Mouse (Mus musculus) midbrain, embryonic 11.5 days (tissue): ENCODE data around the gene Sh3bgrl2. TPM values are rescaled to one million over a fixed set of nuclear protein-coding genes. Genes with fewer than 3 reads are reported as not detected.
"Not testable (repeated sequence)": the region's sequence is repeated elsewhere in the genome, so short reads cannot be mapped to it uniquely, and the experiment has no call there.

Experiments used
- ATAC-seq: fragments of 200-750 bp; cut with Nextera tagmentation; 2 replicates; pipeline ENCODE4 v1.8.0; 2017; ENCODE audit warnings: moderate TSS enrichment, moderate library complexity; ENCODE audit not compliant: low FRiP score
- DNase-seq: peaks from one replicate; pipeline ENCODE4 v3.0.0; 2015; ENCODE audit warnings: low spot score; ENCODE audit errors: missing footprints
- H3K27ac ChIP-seq: fragments of 300-500 bp; sonication (generic); 2 replicates; pipeline ENCODE4 v1.5.1; 2014; ENCODE audit warnings: low read depth, low read length
- H3K27me3 ChIP-seq: fragments of 300-500 bp; sonication (generic); 2 replicates; pipeline ENCODE4 v1.6.1; 2014; ENCODE audit warnings: mild to moderate bottlenecking, low read length, moderate library complexity, mixed read lengths; ENCODE audit not compliant: control insufficient read depth, insufficient read depth
- H3K36me3 ChIP-seq: fragments of 300-500 bp; sonication (generic); 2 replicates; pipeline ENCODE4 v1.6.1; 2014; ENCODE audit warnings: mild to moderate bottlenecking, low read length, moderate library complexity, mixed read lengths; ENCODE audit not compliant: control insufficient read depth, insufficient read depth
- H3K4me1 ChIP-seq: fragments of 300-500 bp; sonication (generic); 2 replicates; pipeline ENCODE4 v1.6.1; 2014; ENCODE audit warnings: low read length; ENCODE audit not compliant: control insufficient read depth, insufficient read depth
- H3K4me2 ChIP-seq: fragments of 300-500 bp; sonication (generic); 2 replicates; pipeline ENCODE4 v1.6.1; 2014; ENCODE audit warnings: mild to moderate bottlenecking, moderate library complexity
- H3K4me3 ChIP-seq: fragments of 300-500 bp; sonication (generic); 2 replicates; pipeline ENCODE4 v1.5.1; 2014; ENCODE audit warnings: low read depth, low read length
- H3K9ac ChIP-seq: fragments of 300-500 bp; sonication (generic); 2 replicates; pipeline ENCODE4 v1.6.1; 2014; ENCODE audit warnings: low read length
- H3K9me3 ChIP-seq: fragments of 300-500 bp; sonication (generic); 2 replicates; pipeline ENCODE4 v1.6.1; 2016; ENCODE audit warnings: low read length; ENCODE audit not compliant: control insufficient read depth
- WGBS: fragments of 180-500 bp; shearing (Covaris S2); extraction: QIAGEN DNeasy Blood & Tissue Kit; methylation state at CpG from one replicate; pipeline ENCODE4 v1.1.7; 2014; 5-methylcytosine and 5-hydroxymethylcytosine counted together
- polyA plus RNA-seq: library from polyadenylated mRNA; unstranded; fragments of >200 nt; fragmentation: Nextera tagmentation; extraction: Ambion mirVana; gene quantifications from 2 replicates; pipeline ENCODE4 v1.2.1, GENCODE M21; 2014

The Sh3bgrl2 gene
- polyA plus RNA-seq, result 10.1 and 12.2 TPM in 2 replicates

DNA sequence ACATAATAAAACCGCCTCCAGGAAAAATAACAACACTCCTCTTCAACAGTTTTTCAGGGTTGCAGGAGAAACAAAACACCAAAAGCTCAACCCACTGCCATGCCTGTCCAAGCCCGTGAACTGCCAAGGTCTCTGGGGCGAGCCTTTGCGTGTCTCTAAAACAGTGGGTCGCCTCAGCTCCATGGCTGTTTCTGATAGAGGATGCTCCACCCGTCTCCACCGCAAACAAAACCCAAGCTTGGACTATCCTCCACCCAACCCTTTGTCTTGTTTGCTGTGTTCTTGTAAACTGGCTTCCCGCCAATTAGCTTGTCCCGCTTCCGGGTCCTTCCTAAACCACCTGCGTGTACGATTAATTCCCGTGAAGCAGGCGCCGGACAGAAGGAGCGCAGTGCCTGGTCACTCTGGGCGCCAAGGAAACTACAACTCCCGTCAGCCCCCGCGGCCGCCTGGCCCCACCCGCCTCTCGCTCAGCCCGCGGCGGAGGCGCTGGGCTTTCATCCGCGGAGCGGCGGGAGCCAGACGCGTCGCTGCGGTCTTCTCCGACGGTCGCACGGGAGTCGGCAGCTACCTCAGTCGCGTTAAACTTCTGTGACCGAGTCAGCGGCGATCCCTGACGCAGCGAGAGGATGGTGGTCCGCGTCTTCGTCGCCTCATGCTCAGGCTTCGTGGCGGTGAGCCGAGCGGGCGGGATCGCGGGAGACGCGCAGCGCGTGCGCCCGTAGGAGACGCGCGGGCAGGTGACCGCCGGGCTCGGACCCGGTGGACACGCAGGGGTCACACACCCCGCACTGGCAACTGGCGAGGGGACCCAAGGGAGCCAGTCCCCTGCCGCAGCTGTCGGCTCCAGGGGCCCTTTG is at the start of gene Sh3bgrl2:
Gene Sh3bgrl2, plus strand, starts transcription at position 498 of the 860 bp plus-strand sequence.
- ATAC-seq (peak; percentile 98), DNase-seq (peak; percentile 99)
- Histone ChIP-seq H3K4me2 (peak within 1 kb of the TSS; percentile 59), H3K9me3 (no peaks in the 10 kb centered on the region), H3K36me3 (no peaks in the 10 kb centered on the region), H3K27ac (no peak within 1 kb of the TSS), H3K4me3 (peak within 1 kb of the TSS; percentile 56), H3K9ac (peak within 1 kb of the TSS; percentile 59; the same call in 1 of the 2 replicates), H3K4me1 (no peaks in the 10 kb centered on the region), H3K27me3 (peaks cover 5% of the 10 kb centered on the region; the same call in 1 of the 2 replicates)
- 2% methylated on average over 76 of the region's 76 CpGs for WGBS

DNA sequence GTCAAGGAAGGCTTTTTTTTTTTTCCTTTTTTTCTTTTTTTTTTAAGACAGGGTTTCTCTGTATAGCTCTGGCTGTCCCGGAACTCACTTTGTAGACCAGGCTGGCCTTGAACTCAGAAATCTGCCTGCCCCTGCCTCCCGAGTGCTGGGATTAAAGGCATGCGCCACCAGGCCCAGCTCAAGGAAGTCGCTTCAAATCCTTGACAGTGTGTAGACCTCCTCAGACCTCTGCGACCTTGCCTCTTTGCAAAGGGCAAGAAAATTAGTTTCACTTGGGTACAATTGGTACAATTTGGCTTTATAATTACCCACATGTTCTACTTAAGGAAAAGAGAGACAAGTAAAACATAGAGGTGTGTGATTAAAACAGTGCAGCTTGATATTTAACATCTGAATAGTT is 29.0 kb upstream of the Sh3bgrl2 start:
- H3K9ac ChIP-seq, H3K4me2 ChIP-seq, H3K4me3 ChIP-seq, H3K27ac ChIP-seq, H3K4me1 ChIP-seq, H3K9me3 ChIP-seq, H3K36me3 ChIP-seq, DNase-seq, H3K27me3 ChIP-seq: not testable (repeated sequence)
- ATAC-seq, result peak; percentile 79
- 53% methylated on average over 5 of the region's 5 CpGs for WGBS

DNA sequence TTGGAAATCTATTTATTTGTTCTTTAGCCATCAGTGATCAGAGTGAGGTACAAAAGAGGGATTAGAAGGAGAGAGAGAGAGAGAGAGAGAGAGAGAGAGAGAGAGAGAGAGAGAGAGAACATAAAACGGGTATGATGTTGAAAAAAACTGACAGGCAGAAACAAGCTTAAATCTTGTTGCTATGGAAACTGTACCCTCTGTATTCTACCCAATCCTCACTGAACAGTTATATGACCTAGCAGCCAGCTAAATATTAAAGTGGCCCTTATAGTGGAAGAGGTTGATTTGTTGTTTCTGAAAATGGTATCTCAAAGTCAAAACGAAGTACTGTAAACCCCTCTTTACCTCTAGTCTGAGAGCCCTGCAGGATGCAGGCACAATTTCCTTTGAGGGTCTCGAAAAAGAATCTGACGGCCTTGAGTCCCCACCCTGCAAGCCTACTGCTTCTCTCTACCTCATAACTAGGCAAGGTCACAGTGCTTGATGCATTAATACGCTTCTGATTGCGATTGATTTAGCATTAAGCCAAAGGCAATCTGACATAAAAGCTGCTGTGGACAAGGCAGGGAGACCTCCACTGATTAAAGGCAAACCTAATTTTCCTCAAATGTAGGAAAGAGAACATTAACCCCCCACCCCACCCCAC is 28.5 kb upstream of the Sh3bgrl2 start:
- H3K9ac ChIP-seq, result no peak overlapping the region
- DNase-seq (no peak), ATAC-seq (peak; percentile 73)
- H3K36me3 ChIP-seq, result no peaks in the 10 kb centered on the region
- no peaks in the 10 kb centered on the region for H3K27me3 ChIP-seq
- no peak overlapping the region for H3K4me2 ChIP-seq
- H3K4me1 ChIP-seq, result peaks cover 3% of the 10 kb centered on the region; the same call in 1 of the 2 replicates
- 62% methylated on average over 6 of the region's 6 CpGs for WGBS
- no peak overlapping the region for H3K4me3 ChIP-seq
- no peaks in the 10 kb centered on the region for H3K9me3 ChIP-seq
- no peak overlapping the region for H3K27ac ChIP-seq

DNA sequence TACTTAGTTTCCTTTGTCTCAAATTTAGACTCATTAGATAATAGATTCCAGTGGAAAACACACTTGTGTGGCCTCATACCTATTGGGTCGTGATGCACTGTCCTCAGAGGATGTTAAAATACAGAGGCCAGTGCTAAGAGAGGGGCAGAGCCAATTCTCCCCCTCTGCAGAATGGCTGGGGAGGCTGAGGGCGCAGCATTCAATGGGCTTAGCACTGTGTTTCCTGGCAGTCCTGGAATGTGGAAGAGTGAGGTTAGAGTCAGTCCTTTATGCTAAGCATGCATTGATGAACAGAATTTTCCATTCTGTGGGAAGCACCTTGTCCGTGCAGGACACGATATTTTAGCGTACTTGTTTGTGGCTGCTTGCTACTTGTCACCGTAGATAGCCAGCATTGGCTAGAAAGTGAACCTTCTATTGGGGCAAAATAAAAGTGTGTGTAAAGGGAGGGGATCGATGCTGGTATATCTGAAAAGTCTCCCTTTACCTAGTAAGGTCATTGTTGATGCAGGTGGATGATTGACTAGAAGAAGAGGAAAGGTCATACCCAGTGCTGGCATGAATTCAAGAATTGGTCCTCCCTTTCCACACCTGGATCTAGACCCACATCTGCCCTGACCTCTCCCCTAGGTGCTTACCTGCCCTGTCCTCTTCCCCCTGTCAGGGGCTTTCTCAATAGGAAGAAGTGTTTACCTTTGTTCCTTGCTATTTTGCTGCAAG is 20.6 kb upstream of the Sh3bgrl2 start:
- Histone ChIP-seq H3K4me1 (no peaks in the 10 kb centered on the region), H3K27me3 (no peaks in the 10 kb centered on the region), H3K27ac (no peak overlapping the region), H3K4me2 (no peak overlapping the region), H3K9ac (no peak overlapping the region), H3K4me3 (no peak overlapping the region), H3K9me3 (no peaks in the 10 kb centered on the region), H3K36me3 (no peaks in the 10 kb centered on the region)
- ATAC-seq, result no peak
- no peak for DNase-seq
- WGBS, result 85% methylated on average over 7 of the region's 7 CpGs

DNA sequence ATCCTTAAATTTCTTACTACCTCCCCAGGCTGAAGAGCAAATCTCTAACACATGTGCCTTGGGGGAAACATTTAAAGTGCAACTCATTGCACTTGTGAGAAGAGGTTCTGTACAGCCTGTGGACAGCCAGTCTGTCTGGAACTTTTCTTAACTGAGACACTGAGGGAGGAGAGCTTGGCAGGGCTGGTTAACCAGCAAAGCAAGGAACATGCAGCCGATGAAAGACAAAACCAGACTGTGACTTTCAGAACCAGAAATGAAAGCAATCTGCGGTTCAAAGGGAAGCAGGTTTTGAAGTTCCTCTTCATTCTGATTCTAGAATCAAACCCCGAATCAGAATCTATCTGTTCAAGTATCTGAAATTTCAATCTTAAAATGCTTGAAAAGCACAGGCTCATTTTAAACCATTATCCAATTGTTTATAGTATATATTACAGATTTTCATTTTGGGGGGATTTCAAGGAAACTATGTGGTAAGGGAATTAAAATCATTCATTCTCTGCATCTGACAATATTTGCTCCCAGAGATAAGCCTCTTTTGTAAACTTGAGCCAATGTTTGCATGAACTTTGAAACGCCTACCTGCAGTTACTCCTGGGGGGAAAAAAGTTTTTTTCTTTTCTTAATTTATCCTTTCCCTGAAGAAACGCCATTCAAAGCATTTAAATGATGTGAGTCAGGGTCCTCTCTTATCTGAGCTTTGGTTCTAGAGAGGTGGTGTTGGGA is 14.9 kb upstream of the Sh3bgrl2 start:
- H3K27ac ChIP-seq, result no peak overlapping the region
- H3K4me3 ChIP-seq, result no peak overlapping the region
- DNase-seq (no peak), ATAC-seq (no peak)
- no peaks in the 10 kb centered on the region for H3K27me3 ChIP-seq
- H3K9ac ChIP-seq, result no peak overlapping the region
- H3K4me1 ChIP-seq, result no peaks in the 10 kb centered on the region
- 83% methylated on average over 5 of the region's 5 CpGs for WGBS
- H3K36me3 ChIP-seq, result no peaks in the 10 kb centered on the region
- H3K9me3 ChIP-seq, result no peaks in the 10 kb centered on the region
- no peak overlapping the region for H3K4me2 ChIP-seq

DNA sequence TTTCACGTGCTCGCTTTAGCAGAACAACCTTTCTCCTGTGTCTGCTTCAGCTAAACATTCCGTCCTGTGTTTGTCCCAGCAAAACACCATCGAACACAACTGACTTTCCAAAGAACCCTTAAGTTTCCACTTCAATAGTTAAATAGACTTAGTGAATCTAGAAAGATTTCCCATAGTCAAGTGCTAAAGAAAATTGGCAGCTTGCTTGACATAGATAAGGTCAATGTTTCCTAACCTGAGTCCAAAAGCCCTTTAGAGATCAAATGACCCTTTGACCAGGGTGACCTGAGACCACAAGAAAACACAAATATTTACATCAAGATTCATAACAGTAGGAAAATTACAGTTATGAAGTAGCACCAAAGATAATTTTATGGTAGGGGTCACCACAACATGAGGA is 11.2 kb upstream of the Sh3bgrl2 start:
- 94% methylated on average over 4 of the region's 4 CpGs for WGBS
- no peak overlapping the region for H3K4me3 ChIP-seq

DNA sequence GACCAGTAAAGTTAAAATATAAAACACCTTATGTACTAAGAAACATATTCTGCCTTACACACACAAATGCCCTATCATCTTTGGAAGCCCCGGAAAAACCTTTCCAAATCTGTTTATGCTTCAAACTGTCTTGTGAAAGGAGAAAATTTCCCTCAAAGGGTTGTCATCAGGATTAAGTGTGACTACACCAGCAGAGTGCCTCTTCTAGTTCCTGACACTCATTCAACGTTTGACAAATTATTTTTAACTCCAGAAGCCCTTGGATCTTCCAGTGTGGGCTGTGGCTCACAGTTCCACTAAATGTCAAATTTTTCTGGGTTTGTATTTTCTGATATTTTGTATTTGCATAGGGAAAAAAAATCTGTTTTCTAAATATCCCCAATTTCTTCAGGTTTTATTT is 10.6 kb upstream of the Sh3bgrl2 start:
- H3K27ac ChIP-seq, result no peak overlapping the region

More for the DNA sequence above, 11.2 kb upstream of the Sh3bgrl2 start:
- Histone ChIP-seq H3K9ac (no peak overlapping the region), H3K9me3 (no peaks in the 10 kb centered on the region), H3K27me3 (no peaks in the 10 kb centered on the region), H3K27ac (no peak overlapping the region), H3K4me1 (no peaks in the 10 kb centered on the region), H3K36me3 (no peaks in the 10 kb centered on the region), H3K4me2 (no peak overlapping the region)
- no peak for ATAC-seq
- DNase-seq, result no peak

DNA sequence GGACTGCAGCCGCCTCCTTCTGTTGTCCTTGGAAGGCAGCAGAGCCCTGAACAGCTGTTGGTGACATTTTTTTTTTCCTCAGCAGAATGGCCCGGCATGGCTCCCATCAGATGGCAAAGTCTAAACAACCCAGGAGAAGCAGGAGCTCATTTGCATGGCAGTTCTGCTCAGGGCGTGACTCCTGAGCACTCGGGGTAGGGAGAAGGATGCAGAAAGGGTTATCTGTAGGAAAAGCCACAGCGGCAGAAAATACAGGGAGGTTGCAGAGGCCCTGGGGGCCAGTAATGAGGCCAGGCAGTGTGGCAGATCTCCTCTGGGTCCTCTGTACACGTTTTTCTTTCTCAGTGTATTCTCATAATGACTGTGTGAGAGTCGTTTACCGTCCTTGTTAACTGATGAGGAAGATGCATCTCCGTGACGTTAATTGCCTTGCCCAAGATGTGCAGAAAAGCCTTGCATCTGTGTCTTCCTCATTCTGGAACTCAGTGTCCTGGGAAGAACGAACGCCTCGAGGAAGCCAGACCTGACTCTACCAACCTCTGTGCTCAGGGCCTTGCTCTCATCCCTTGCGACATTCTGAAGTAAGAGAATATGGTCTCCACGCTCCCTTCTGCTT is 10.1 kb upstream of the Sh3bgrl2 start:
- H3K4me1 ChIP-seq, result no peaks in the 10 kb centered on the region
- no peaks in the 10 kb centered on the region for H3K36me3 ChIP-seq
- no peaks in the 10 kb centered on the region for H3K9me3 ChIP-seq
- H3K9ac ChIP-seq, result no peak overlapping the region
- no peak overlapping the region for H3K4me2 ChIP-seq
- H3K27ac ChIP-seq, result no peak overlapping the region
- DNase-seq, result peak; percentile 86
- no peak overlapping the region for H3K4me3 ChIP-seq
- 54% methylated on average over 15 of the region's 15 CpGs for WGBS
- H3K27me3 ChIP-seq, result no peaks in the 10 kb centered on the region
- 0 out of 2 replicates have a peak, but pooled peaks have one; percentile 33 for ATAC-seq

More for the DNA sequence above, 10.6 kb upstream of the Sh3bgrl2 start:
- Histone ChIP-seq H3K4me2 (no peak overlapping the region), H3K36me3 (no peaks in the 10 kb centered on the region), H3K4me1 (no peaks in the 10 kb centered on the region), H3K9ac (no peak overlapping the region), H3K9me3 (no peaks in the 10 kb centered on the region), H3K27me3 (no peaks in the 10 kb centered on the region), H3K4me3 (no peak overlapping the region)
- DNase-seq, result no peak
- ATAC-seq, result no peak
- 71% methylated on average over 2 of the region's 2 CpGs for whole genome bisulfite sequencing
